Mouse (Mus musculus) brain, adult 10 weeks (tissue): Measurements from ENCODE around the gene Gal3st2b. TPM values are rescaled to one million over a fixed set of nuclear protein-coding genes. Genes with fewer than 3 reads are reported as not detected.

ENCODE experiments used
- polyA plus RNA-seq: library from polyadenylated mRNA; stranded (reverse); fragments of 350-450 nt; fragmentation: Illumina TruSeq; extraction: RNeasy Lipid Tissue Mini Kit (QIAGEN cat#74804); gene quantifications from one replicate; pipeline ENCODE4 v1.2.3, GENCODE M21; 2015; ENCODE audit warnings: low read depth, low replicate concordance

The Gal3st2b gene
- not detected for polyA plus RNA-seq

GRCm38 (mm10) chr1:93918011-93918410, at the start of gene Gal3st2b:
Gal3st2b (plus strand) TSS chr1:93918311.

GRCm38 (mm10) chr1:93990209-93990608, 72.1 kb downstream of the Gal3st2b start, which contains the start of gene Gal3st2c:
Gal3st2c (plus strand) TSS chr1:93990509.

Other genes starting within 250 kb of the Gal3st2b start
- gene Bok, start 232.7 kb upstream of the Gal3st2b start, polyA plus RNA-seq: 74.7 TPM
- 69.7 TPM for gene Atg4b, start 166.8 kb upstream of the Gal3st2b start, polyA plus RNA-seq
- gene Thap4, start 163.4 kb upstream of the Gal3st2b start, polyA plus RNA-seq: 41.9 TPM
- gene Dtymk, start 116.4 kb upstream of the Gal3st2b start, polyA plus RNA-seq: 63.4 TPM
- gene Ing5, start 114.3 kb upstream of the Gal3st2b start, polyA plus RNA-seq: 8.7 TPM
- 12.0 TPM for gene D2hgdh, start 93.4 kb upstream of the Gal3st2b start, polyA plus RNA-seq
- not detected for gene Gal3st2, start 57.0 kb upstream of the Gal3st2b start, polyA plus RNA-seq
- not detected for gene Gal3st2c, start 72.2 kb downstream of the Gal3st2b start, polyA plus RNA-seq
- gene Neu4, start 102.1 kb downstream of the Gal3st2b start, polyA plus RNA-seq: 5.9 TPM
- gene Pdcd1, start 134.2 kb downstream of the Gal3st2b start, polyA plus RNA-seq: not detected